Mouse (Mus musculus) spleen, postnatal 0 days (tissue): Measurements from ENCODE around the gene Hcar2. TPM values are rescaled to one million over a fixed set of nuclear protein-coding genes. Genes with fewer than 3 reads are reported as not detected.

Source experiments
- polyA plus RNA-seq: library from polyadenylated mRNA; unstranded; fragments of >200 nt; fragmentation: Nextera tagmentation; extraction: Ambion mirVana; gene quantifications from 2 replicates; pipeline ENCODE4 v1.2.1, GENCODE M21; 2015

Hcar2 gene
- 1.2 and 2.4 TPM in 2 replicates for polyA plus RNA-seq

GRCm38 (mm10) chr5:123865365-123865764 lies at the start of gene Hcar2:
Hcar2 (minus strand) TSS chr5:123865499.

GRCm38 (mm10) chr5:123906976-123907630 lies 41.8 kb upstream of the Hcar2 start, which contains the start of gene Denr:
Denr (plus strand) TSS chr5:123907175.

GRCm38 (mm10) chr5:123879928-123880327 lies 14.6 kb upstream of the Hcar2 start, which contains the start of gene Hcar1:
Hcar1 (minus strand) TSS chr5:123880020.

Other genes starting within 250 kb of the Hcar2 start
- gene Clip1, start 180.9 kb downstream of the Hcar2 start, polyA plus RNA-seq: 19.6 and 21.0 TPM in 2 replicates
- 47.6 and 49.0 TPM in 2 replicates for gene Zcchc8, start 144.4 kb downstream of the Hcar2 start, polyA plus RNA-seq
- 69.5 and 70.0 TPM in 2 replicates for gene Rsrc2, start 116.1 kb downstream of the Hcar2 start, polyA plus RNA-seq
- gene Kntc1, start 115.8 kb downstream of the Hcar2 start, polyA plus RNA-seq: 28.1 and 31.0 TPM in 2 replicates
- gene Hcar1, start 14.5 kb upstream of the Hcar2 start, polyA plus RNA-seq: 1.4 and 1.8 TPM in 2 replicates
- gene Denr, start 41.7 kb upstream of the Hcar2 start, polyA plus RNA-seq: 77.7 and 93.2 TPM in 2 replicates
- 2.4 and 3.9 TPM in 2 replicates for gene Gm43518, start 61.9 kb upstream of the Hcar2 start, polyA plus RNA-seq
- gene Ccdc62, start 65.2 kb upstream of the Hcar2 start, polyA plus RNA-seq: 3.3 and 4.4 TPM in 2 replicates
- 4.4 and 5.3 TPM in 2 replicates for gene Hip1r, start 108.1 kb upstream of the Hcar2 start, polyA plus RNA-seq
- 14.6 and 17.0 TPM in 2 replicates for gene Vps37b, start 166.8 kb upstream of the Hcar2 start, polyA plus RNA-seq
- gene Abcb9, start 230.3 kb upstream of the Hcar2 start, polyA plus RNA-seq: 10.5 and 11.2 TPM in 2 replicates
- gene Ogfod2, start 246.8 kb upstream of the Hcar2 start, polyA plus RNA-seq: 21.4 and 22.1 TPM in 2 replicates